Mouse (Mus musculus) stomach, postnatal 0 days (tissue): ENCODE data around the gene Tsen54. TPM values are rescaled to one million over a fixed set of nuclear protein-coding genes. Genes with fewer than 3 reads are reported as not detected.
"Not testable (repeated sequence)": the region's sequence is repeated elsewhere in the genome, so short reads cannot be mapped to it uniquely, and the experiment has no call there.

Source experiments
- ATAC-seq: fragments of 200-750 bp; cut with Nextera tagmentation; 2 replicates; pipeline ENCODE4 v1.8.0; 2017; ENCODE audit not compliant: low FRiP score, low TSS enrichment
- DNase-seq: peaks from one replicate; pipeline ENCODE4 v3.0.0-alpha.2; 2016; ENCODE audit warnings: low spot score
- H3K27ac ChIP-seq: fragments of 300-500 bp; sonication (generic); replicated peaks from 2 replicates; pipeline ENCODE4 v1.5.1; 2014; ENCODE audit warnings: mild to moderate bottlenecking, control low read depth
- H3K27me3 ChIP-seq: fragments of 300-500 bp; sonication (generic); 2 replicates; pipeline ENCODE4 v1.6.1; 2014; ENCODE audit warnings: low read length; ENCODE audit not compliant: control insufficient read depth, insufficient read depth
- H3K36me3 ChIP-seq: fragments of 300-500 bp; sonication (generic); 2 replicates; pipeline ENCODE4 v1.6.1; 2014; ENCODE audit warnings: low read length, mixed read lengths; ENCODE audit not compliant: control insufficient read depth, insufficient read depth
- H3K4me1 ChIP-seq: fragments of 300-500 bp; sonication (generic); replicated peaks from 2 replicates; pipeline ENCODE4 v1.6.1; 2014; ENCODE audit warnings: antibody characterized with exemption; ENCODE audit not compliant: control insufficient read depth, insufficient read depth
- H3K4me2 ChIP-seq: fragments of 300-500 bp; sonication (generic); replicated peaks from 2 replicates; pipeline ENCODE4 v1.6.1; 2014; ENCODE audit warnings: low read depth, mild to moderate bottlenecking, control low read depth, moderate library complexity
- H3K4me3 ChIP-seq: fragments of 300-500 bp; sonication (generic); 2 replicates; pipeline ENCODE4 v1.5.1; 2014; ENCODE audit warnings: low read depth, low read length, control low read depth
- H3K9ac ChIP-seq: fragments of 300-500 bp; sonication (generic); 2 replicates; pipeline ENCODE4 v1.6.1; 2014; ENCODE audit warnings: mild to moderate bottlenecking, low read length, control low read depth, mixed read lengths
- H3K9me3 ChIP-seq: fragments of 300-500 bp; sonication (generic); 2 replicates; pipeline ENCODE4 v1.6.1; 2016; ENCODE audit warnings: low read length; ENCODE audit not compliant: control insufficient read depth
- CTCF ChIP-seq: IDR thresholded peaks from 2 replicates; pipeline ENCODE4 v1.5.1; 2016; ENCODE audit warnings: antibody characterized with exemption, low read depth, mild to moderate bottlenecking, moderate library complexity
- EP300 ChIP-seq: optimal IDR thresholded peaks from 2 replicates; pipeline ENCODE3; 2016; ENCODE audit warnings: antibody characterized with exemption
- WGBS: fragments of 180-500 bp; shearing (Covaris S2); extraction: QIAGEN DNeasy Blood & Tissue Kit; methylation state at CpG from one replicate; pipeline ENCODE4 v1.1.7; 2014; 5-methylcytosine and 5-hydroxymethylcytosine counted together
- polyA plus RNA-seq: library from polyadenylated mRNA; unstranded; fragments of >200 nt; fragmentation: Nextera tagmentation; extraction: Ambion mirVana; gene quantifications from 2 replicates; pipeline ENCODE4 v1.2.1, GENCODE M21; 2015

Gene Tsen54
- polyA plus RNA-seq, 1 experiment from 2014 or later = 18.8 TPM

- TF ChIP-seq CTCF = no peak
- no peak for TF ChIP-seq EP300
- DNase-seq (no peak), ATAC-seq (no peak)
- 78% methylated on average over 6 of the region's 6 CpGs for WGBS
- H3K9me3 ChIP-seq = no peaks in the 10 kb centered on the region
- H3K4me3 ChIP-seq = no peak overlapping the region
- no peak overlapping the region for H3K9ac ChIP-seq
- no peak overlapping the region for H3K27ac ChIP-seq
- H3K4me2 ChIP-seq = no peak overlapping the region
- no peaks in the 10 kb centered on the region for H3K4me1 ChIP-seq
- peaks cover 15% of the 10 kb centered on the region for H3K36me3 ChIP-seq
- H3K27me3 ChIP-seq = peaks cover 5% of the 10 kb centered on the region; the same call in 1 of the 2 replicates
Measured at GRCm38 (mm10) chr11:115854674-115855073, 40.1 kb downstream of the Tsen54 start.

GRCm38 (mm10) chr11:115857146-115857545 is 42.6 kb downstream of the Tsen54 start:
- H3K9ac ChIP-seq, DNase-seq, H3K4me2 ChIP-seq, H3K27me3 ChIP-seq, H3K4me3 ChIP-seq, ATAC-seq, H3K36me3 ChIP-seq, H3K4me1 ChIP-seq, H3K9me3 ChIP-seq, H3K27ac ChIP-seq: not testable (repeated sequence)
- WGBS = 90% methylated on average over 4 of the region's 4 CpGs

GRCm38 (mm10) chr11:115857936-115858335 is 43.4 kb downstream of the Tsen54 start:
- DNase-seq = no peak
- ATAC-seq = no peak
- Histone ChIP-seq H3K9me3 (no peaks in the 10 kb centered on the region), H3K27ac (no peak overlapping the region), H3K9ac (no peak overlapping the region), H3K36me3 (peaks cover 7% of the 10 kb centered on the region), H3K4me1 (no peaks in the 10 kb centered on the region), H3K27me3 (peaks cover 5% of the 10 kb centered on the region; the same call in 1 of the 2 replicates), H3K4me3 (no peak overlapping the region), H3K4me2 (no peak overlapping the region)
- TF ChIP-seq CTCF (no peak), EP300 (no peak)
- WGBS = 46% methylated on average over 13 of the region's 13 CpGs

- TF ChIP-seq EP300 (no peak), CTCF (no peak)
- H3K4me1 ChIP-seq = no peaks in the 10 kb centered on the region
- no peak within 1 kb of the TSS for H3K27ac ChIP-seq
- H3K9ac ChIP-seq = peak within 1 kb of the TSS; percentile 50; the same call in 1 of the 2 replicates
- H3K9me3 ChIP-seq = no peaks in the 10 kb centered on the region
- ATAC-seq (no peak), DNase-seq (no peak)
- H3K4me2 ChIP-seq = peak within 1 kb of the TSS; percentile 64
- H3K4me3 ChIP-seq = peak within 1 kb of the TSS; percentile 39
- peaks cover 7% of the 10 kb centered on the region for H3K36me3 ChIP-seq
- WGBS = 22% methylated on average over 27 of the region's 27 CpGs
- peaks cover 5% of the 10 kb centered on the region; the same call in 1 of the 2 replicates for H3K27me3 ChIP-seq
Measured at GRCm38 (mm10) chr11:115858354-115858753, 43.8 kb downstream of the Tsen54 start, which contains the start of gene Myo15b. TSS of gene Myo15b (plus strand) at chr11:115858406.

GRCm38 (mm10) chr11:115859143-115859945 is 44.8 kb downstream of the Tsen54 start:
- ATAC-seq (peak; percentile 84), DNase-seq (peak; percentile 93)
- 3% methylated on average over 39 of the region's 75 CpGs for WGBS

GRCm38 (mm10) chr11:115863895-115864294 is 49.4 kb downstream of the Tsen54 start:
- Histone ChIP-seq H3K9me3 (no peaks in the 10 kb centered on the region), H3K4me2 (no peak overlapping the region), H3K4me3 (no peak overlapping the region), H3K36me3 (no peaks in the 10 kb centered on the region), H3K4me1 (no peaks in the 10 kb centered on the region), H3K27me3 (peaks cover 3% of the 10 kb centered on the region; the same call in 1 of the 2 replicates), H3K27ac (no peak overlapping the region), H3K9ac (no peak overlapping the region)
- no peak for DNase-seq
- peak; percentile 48 for TF ChIP-seq CTCF
- no peak for TF ChIP-seq EP300
- ATAC-seq = no peak
- WGBS = 83% methylated on average over 8 of the region's 8 CpGs

More at GRCm38 (mm10) chr11:115859143-115859945, 44.8 kb downstream of the Tsen54 start:
- H3K4me1 ChIP-seq = no peaks in the 10 kb centered on the region
- H3K4me3 ChIP-seq = peak overlapping the region; percentile 39
- H3K4me2 ChIP-seq = peak overlapping the region; percentile 64
- H3K27me3 ChIP-seq = peaks cover 5% of the 10 kb centered on the region; the same call in 1 of the 2 replicates
- H3K9ac ChIP-seq = peak overlapping the region; percentile 50; the same call in 1 of the 2 replicates
- H3K9me3 ChIP-seq = no peaks in the 10 kb centered on the region
- H3K36me3 ChIP-seq = peaks cover 2% of the 10 kb centered on the region; the same call in 1 of the 2 replicates
- TF ChIP-seq EP300 = no peak
- TF ChIP-seq CTCF = peak; percentile 85
- no peak overlapping the region for H3K27ac ChIP-seq
